Mouse (Mus musculus): ENCODE data around the gene Gm5478. TPM values are rescaled to one million over a fixed set of nuclear protein-coding genes. Genes with fewer than 3 reads are reported as not detected.
"Not testable (repeated sequence)": the region's sequence is repeated elsewhere in the genome, so short reads cannot be mapped to it uniquely, and the experiment has no call there.

Gene Gm5478
- not detected for total RNA-seq (2021)
- long read RNA-seq, experiment 1: 0 reads
- long read RNA-seq, experiment 2: 0 reads

DNA sequence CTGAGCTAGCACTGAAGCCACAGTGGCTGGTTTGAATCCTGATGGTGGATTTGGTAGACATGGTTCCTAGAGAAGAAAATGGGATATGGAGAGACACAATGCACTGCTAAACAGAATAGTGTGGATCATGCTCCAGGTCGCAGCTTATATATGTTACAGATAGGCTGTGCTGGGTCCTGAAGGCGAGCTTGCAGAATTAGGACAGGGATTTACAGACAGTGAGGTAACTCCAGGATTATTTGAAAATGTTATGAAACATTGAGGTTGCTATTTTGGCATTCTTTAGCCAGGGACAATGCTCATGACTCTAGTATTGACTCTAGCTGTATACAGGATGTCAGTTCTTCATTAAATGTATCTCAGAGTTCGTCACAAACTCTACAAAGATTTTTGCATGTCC, at the start of gene Gm5478:
TSS of gene Gm5478 (minus strand) at position 101 of the 400 bp plus-strand sequence.
- no peak for DNase-seq (ENCODE audit: low spot score)

DNA sequence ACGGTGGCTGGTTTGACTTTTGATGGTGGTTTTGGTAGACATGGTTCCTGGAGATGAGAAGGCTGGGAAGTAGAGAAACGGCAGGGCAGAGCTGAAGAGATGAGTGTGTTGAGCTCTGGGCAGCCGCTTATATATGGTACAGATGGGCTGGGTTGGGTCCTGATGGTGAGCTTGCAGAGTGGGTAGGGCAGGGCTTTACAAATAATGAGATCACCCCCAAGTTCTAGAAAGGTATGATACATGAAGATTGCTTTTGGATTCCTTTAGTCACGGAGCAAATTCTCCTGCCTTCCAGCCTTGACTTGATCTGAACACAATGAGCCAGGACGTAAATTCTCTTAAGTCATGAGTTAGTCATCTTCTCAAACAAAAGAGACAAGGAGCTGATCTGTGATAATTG, 47.0 kb upstream of the Gm5478 start, which contains the start of gene Krt6a:
TSS of gene Krt6a (minus strand) at position 101 of the 400 bp plus-strand sequence.
- no peak for DNase-seq (ENCODE audit: low spot score)

DNA sequence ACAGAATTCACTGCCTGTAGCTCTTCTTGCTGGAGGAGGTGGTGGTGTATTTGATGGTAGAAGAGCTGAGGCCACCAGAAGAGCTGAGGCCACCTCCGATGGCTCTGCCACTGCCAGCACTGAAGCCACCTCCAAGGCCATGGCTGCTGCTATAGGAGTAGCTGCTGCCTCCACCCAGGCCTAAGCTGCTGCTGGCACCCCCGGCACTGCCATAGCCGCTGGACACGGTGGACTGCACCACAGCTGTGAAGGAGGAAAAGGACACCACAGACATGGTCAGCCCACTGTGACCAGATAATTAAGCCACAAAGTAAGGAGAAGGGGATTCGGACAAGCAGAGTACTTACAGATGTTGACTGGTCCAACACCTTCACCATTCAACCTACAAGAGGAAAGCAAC, 43.3 kb upstream of the Gm5478 start:
- DNase-seq (ENCODE audit: low spot score): not testable (repeated sequence)

DNA sequence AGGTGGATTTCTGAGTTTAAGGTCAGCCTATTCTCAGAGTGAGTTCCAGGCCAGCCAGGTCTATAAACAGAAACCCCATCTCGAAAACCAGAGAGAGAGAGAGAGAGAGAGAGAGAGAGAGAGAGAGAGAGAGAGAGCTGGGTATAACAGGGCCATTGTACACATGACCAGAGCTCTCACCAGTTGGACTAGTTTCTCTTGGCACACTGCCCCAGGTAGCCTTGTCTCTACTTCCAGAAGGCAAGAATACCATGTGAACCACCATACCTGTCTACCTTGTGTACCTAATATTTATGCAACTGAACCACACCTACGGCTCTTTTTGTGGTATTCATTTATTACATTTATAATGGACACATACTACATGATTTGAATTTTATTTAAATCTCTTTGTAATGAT, 41.0 kb upstream of the Gm5478 start:
- DNase-seq (ENCODE audit: low spot score): no peak

DNA sequence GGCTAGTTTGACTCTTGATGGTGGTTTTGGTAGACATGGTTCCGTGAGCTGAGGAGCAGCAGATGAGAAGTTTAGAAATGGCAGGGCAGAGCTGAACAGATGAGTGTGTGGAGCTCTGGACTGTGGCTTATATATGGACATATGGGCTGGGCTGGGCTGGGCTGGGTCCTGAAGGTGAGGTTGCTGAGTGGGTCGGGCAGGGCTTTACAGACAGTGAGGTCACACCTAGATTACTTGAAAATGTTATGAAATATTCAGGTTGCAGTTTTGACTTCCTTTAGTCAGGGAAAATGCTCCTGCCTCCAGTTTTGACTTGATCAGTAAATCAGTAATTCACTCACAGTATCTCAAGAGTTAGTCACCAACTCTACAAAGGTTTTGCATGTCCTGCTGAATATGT, 33.0 kb upstream of the Gm5478 start, which contains the start of gene Krt6b:
TSS of gene Krt6b (minus strand) at position 101 of the 400 bp plus-strand sequence.
- no peak for DNase-seq (ENCODE audit: low spot score)

DNA sequence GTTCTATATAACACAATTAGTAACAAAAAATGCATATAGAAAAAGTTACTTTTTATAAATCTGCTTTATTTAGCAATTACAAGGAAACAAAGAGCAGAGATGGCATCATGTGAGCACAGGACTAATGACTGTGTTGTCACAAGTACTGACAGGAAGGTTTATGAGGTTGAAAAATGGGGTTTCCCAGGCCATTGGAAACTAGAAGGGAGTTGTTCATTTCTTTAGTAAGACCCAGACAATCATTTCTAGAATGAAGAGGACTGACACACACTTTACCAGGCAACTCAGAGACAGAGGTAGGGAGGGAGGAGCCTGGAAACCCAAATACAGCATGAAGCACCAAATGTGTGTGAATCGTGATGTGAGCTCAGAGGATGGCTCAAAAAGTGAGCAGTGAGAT, 28.8 kb upstream of the Gm5478 start:
- no peak for DNase-seq (ENCODE audit: low spot score)

DNA sequence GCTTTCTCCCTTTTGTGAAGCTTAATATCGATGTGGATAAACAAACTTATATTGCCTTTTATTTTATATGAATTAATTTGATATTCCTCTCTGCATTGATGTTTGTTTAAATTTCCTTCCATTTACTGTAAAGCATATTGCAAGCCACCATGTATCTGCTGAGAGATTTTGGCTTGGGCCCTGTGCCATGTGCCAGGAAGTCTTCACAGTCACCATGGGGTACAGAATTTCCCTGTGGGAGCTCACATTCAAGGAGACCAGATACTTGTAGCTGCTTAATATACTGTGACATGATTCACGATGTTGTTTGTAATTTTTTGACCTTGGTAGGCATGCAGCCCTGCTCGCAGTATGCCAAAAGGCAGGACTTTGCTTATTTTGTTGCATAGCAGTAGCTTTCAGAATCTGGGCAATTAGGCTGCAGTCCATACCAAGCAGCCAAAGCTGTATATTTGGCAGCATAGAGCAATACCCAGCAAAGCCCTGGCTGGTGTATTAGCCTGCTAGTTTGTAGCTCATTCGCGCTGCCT, 5.6 kb upstream of the Gm5478 start:
- no peak for DNase-seq (ENCODE audit: low spot score)

DNA sequence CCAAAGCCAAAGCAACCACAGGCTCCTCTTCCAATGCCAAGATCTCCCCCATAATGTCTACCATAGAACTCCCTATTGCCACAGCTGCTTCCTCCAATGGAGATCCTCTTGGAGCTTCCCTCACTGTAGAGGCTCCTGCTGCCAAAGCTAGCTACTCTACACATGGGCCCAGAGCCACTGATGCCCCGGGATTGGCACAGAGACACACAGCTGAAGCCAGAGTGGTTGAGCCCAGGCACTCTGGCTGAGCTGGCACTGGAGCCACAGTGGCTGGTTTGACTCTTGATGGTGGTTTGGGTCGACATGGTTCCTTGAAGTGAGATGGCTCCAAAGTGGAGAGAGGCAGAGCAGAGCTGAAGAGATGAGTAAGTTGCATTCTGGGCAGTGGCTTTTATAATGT, 19.3 kb downstream of the Gm5478 start, which contains the start of gene Gm5414:
TSS of gene Gm5414 (minus strand) at position 305 of the 400 bp plus-strand sequence.
- DNase-seq (ENCODE audit: low spot score): no peak

DNA sequence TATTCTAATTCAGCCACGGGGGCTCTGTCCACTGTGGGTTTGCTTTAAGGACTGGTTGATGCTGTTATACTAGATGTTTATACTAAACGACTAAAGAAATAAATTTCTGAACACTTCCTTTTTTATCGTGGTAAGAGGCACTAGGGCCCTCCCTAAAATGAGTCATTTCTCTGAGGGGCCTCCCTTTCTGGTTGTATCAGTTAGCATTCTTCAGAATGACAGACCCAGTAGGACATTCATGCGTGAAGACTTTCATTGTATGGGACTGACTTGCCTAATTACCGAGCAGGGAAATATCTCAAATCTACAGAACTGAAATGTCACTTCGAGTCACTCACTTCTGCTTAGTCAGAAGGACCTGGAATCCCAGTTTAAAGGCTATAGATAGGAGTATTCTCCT, 48.1 kb downstream of the Gm5478 start:
- DNase-seq (ENCODE audit: low spot score): no peak

Small RNA genes within 50 kb of the gene (microRNA-seq; reads per million reads assigned to microRNA genes)
- gene Gm44342 (not detected), gene Gm44383 (not detected), gene Gm44479 (not detected)

Other genes starting within 250 kb of the Gm5478 start
- gene Krt7, start 236.3 kb downstream of the Gm5478 start, total RNA-seq (2021): under 1 TPM in 1 of 2 experiments, not detected in 1; 0.14 TPM
- not detected for gene Krt87, start 208.6 kb downstream of the Gm5478 start, total RNA-seq (2021)
- not detected for gene Krt88, start 199.6 kb downstream of the Gm5478 start, total RNA-seq (2021)
- not detected for gene Krt81, start 183.6 kb downstream of the Gm5478 start, total RNA-seq (2021)
- gene Krt86, start 173.9 kb downstream of the Gm5478 start, total RNA-seq (2021): not detected
- not detected for gene Krt83, start 155.9 kb downstream of the Gm5478 start, total RNA-seq (2021)
- not detected for gene Gm49425, start 130.1 kb downstream of the Gm5478 start, total RNA-seq (2021)
- gene Krt84, start 114.6 kb downstream of the Gm5478 start, total RNA-seq (2021): not detected
- gene Krt82, start 96.7 kb downstream of the Gm5478 start, total RNA-seq (2021): not detected
- gene Krt90, start 84.4 kb downstream of the Gm5478 start, total RNA-seq (2021): not detected
- not detected for gene Krt75, start 73.5 kb downstream of the Gm5478 start, total RNA-seq (2021)
- gene Gm5414, start 19.2 kb downstream of the Gm5478 start, total RNA-seq (2021): not detected
- not detected for gene Krt6b, start 32.9 kb upstream of the Gm5478 start, total RNA-seq (2021)
- not detected for gene Krt6a, start 46.9 kb upstream of the Gm5478 start, total RNA-seq (2021)
- gene Krt5, start 65.5 kb upstream of the Gm5478 start, total RNA-seq (2021): under 1 TPM in 1 of 2 experiments, not detected in 1; 0.09 TPM
- gene Krt71, start 95.7 kb upstream of the Gm5478 start, total RNA-seq (2021): under 1 TPM in 1 of 2 experiments, not detected in 1; 0.14 TPM
- not detected for gene Krt72, start 139.1 kb upstream of the Gm5478 start, total RNA-seq (2021)
- gene Krt73, start 155.0 kb upstream of the Gm5478 start, total RNA-seq (2021): not detected
- not detected for gene Krt2, start 170.8 kb upstream of the Gm5478 start, total RNA-seq (2021)
- not detected for gene Krt1, start 203.4 kb upstream of the Gm5478 start, total RNA-seq (2021)
- gene Krt77, start 222.3 kb upstream of the Gm5478 start, total RNA-seq (2021): not detected
- gene Krt76, start 245.5 kb upstream of the Gm5478 start, total RNA-seq (2021): not detected